Mouse (Mus musculus): ENCODE measurements at regions not wholly inside any gene's neighbourhood (a gene's known extent, or its start where the extent isn't known, plus 50 kb on each side); places are given as distances from the start of the nearest gene placed in this dataset.

- Histone ChIP-seq H3K4me2 (replicated peaks) (no peak overlapping the region), H3K4me1 (replicated peaks) (no peaks in the 10 kb centered on the region), H3K27ac (no peak overlapping the region), H3K36me3 (no peaks in the 10 kb centered on the region), H3K9me3 (no peaks in the 10 kb centered on the region), H3K4me3 (replicated peaks) (no peak overlapping the region), H3K9ac (no peak overlapping the region), H3K27me3 (replicated peaks) (no peaks in the 10 kb centered on the region)
- 37% methylated on average over 1 of the region's 1 CpGs for WGBS
- no peak for ATAC-seq
Measured at GRCm38 (mm10) chr1:194361316-194361715, 256.7 kb upstream of the Plxna2 start.

- Histone ChIP-seq H3K4me1 (replicated peaks) (no peaks in the 10 kb centered on the region), H3K4me3 (replicated peaks) (no peak overlapping the region), H3K9me3 (no peaks in the 10 kb centered on the region), H3K9ac (no peak overlapping the region), H3K27me3 (replicated peaks) (no peaks in the 10 kb centered on the region), H3K27ac (no peak overlapping the region), H3K4me2 (replicated peaks) (no peak overlapping the region), H3K36me3 (no peaks in the 10 kb centered on the region)
- WGBS: 46% methylated on average over 1 of the region's 1 CpGs
- no peak for ATAC-seq
Measured at GRCm38 (mm10) chr1:194354332-194355120, 263.5 kb upstream of the Plxna2 start.

GRCm38 (mm10) chr1:194345304-194346033 is 272.5 kb upstream of the Plxna2 start:
- Histone ChIP-seq H3K9me3 (no peaks in the 10 kb centered on the region), H3K27ac (no peak overlapping the region), H3K9ac (no peak overlapping the region), H3K27me3 (replicated peaks) (no peaks in the 10 kb centered on the region), H3K4me1 (replicated peaks) (no peaks in the 10 kb centered on the region), H3K4me2 (replicated peaks) (no peak overlapping the region), H3K36me3 (no peaks in the 10 kb centered on the region), H3K4me3 (replicated peaks) (no peak overlapping the region)
- WGBS: 31% methylated on average over 3 of the region's 3 CpGs
- ATAC-seq: no peak

GRCm38 (mm10) chr1:194342568-194342967 is 275.4 kb upstream of the Plxna2 start:
- no peaks in the 10 kb centered on the region for H3K27me3 ChIP-seq (replicated peaks)
- ATAC-seq: no peak
- H3K36me3 ChIP-seq: no peaks in the 10 kb centered on the region
- H3K4me1 ChIP-seq (replicated peaks): no peaks in the 10 kb centered on the region
- H3K4me2 ChIP-seq (replicated peaks): no peak overlapping the region
- 92% methylated on average over 1 of the region's 1 CpGs for WGBS
- H3K27ac ChIP-seq: no peak overlapping the region
- no peak overlapping the region for H3K9ac ChIP-seq
- H3K4me3 ChIP-seq (replicated peaks): no peak overlapping the region
- H3K9me3 ChIP-seq: no peaks in the 10 kb centered on the region

- Histone ChIP-seq H3K9ac (no peak overlapping the region), H3K9me3 (no peaks in the 10 kb centered on the region), H3K4me3 (replicated peaks) (no peak overlapping the region), H3K4me2 (replicated peaks) (no peak overlapping the region), H3K4me1 (replicated peaks) (no peaks in the 10 kb centered on the region), H3K27ac (no peak overlapping the region), H3K27me3 (replicated peaks) (no peaks in the 10 kb centered on the region), H3K36me3 (no peaks in the 10 kb centered on the region)
- 46% methylated on average over 3 of the region's 3 CpGs for WGBS
- ATAC-seq: no peak
Measured at GRCm38 (mm10) chr1:194341758-194342157, 276.3 kb upstream of the Plxna2 start.

DNA sequence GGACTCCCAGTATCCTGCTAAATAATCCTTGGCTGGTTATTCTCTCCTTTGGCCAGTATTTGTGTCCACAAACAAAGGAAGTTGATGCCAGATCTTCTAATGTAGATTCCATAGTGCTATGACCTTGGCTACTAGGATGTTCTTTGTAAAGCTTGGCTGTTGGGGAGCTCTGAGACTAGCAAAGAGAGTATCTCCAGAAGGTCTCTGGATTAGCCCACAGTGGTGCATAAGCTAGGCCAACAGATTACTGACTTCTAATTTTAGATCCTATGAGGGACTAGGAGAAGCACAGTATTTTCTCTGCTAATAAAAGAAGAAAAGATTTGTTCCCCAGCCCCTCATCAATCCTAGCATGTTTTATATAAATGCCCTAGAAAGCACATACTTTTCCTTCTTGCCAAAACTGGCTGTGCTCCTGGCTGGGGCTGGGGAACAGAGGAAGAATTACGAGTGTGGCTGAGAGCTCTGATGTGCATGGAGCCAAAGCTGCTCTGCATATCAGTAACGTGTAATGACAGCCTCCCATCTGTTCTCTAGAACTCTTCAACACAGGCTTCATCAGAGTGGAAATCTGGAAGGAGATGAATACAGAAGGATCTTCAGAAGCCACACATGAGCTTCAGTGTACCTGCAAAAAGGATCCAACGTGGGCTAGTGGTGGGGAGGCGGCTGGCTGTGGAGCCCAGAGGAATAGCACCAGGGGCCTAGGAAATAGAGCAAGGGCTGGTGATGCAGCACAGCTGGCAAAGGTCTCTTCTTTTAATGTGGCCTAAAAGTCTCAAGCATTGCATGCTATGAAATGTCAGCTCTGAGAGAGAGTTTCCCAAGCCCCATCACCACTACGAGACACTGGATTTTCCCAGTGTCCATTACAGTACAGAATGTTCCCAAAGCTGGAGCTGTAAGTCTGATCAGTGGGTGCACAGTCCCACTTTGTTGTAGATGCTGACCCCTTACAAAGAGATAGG is 283.0 kb upstream of the Plxna2 start:
- no peaks in the 10 kb centered on the region for H3K9me3 ChIP-seq
- 59% methylated on average over 5 of the region's 5 CpGs for WGBS
- ATAC-seq: no peak; the same call in 1 of the 2 replicates
- no peaks in the 10 kb centered on the region; the same call in 1 of the 2 replicates for H3K4me1 ChIP-seq (replicated peaks)
- no peaks in the 10 kb centered on the region for H3K27me3 ChIP-seq (replicated peaks)
- H3K4me2 ChIP-seq (replicated peaks): no peak overlapping the region
- no peak overlapping the region for H3K4me3 ChIP-seq (replicated peaks)
- H3K36me3 ChIP-seq: no peaks in the 10 kb centered on the region
- no peak overlapping the region for H3K9ac ChIP-seq
- H3K27ac ChIP-seq: peak overlapping the region; percentile 34; the same call in 1 of the 2 replicates

DNA sequence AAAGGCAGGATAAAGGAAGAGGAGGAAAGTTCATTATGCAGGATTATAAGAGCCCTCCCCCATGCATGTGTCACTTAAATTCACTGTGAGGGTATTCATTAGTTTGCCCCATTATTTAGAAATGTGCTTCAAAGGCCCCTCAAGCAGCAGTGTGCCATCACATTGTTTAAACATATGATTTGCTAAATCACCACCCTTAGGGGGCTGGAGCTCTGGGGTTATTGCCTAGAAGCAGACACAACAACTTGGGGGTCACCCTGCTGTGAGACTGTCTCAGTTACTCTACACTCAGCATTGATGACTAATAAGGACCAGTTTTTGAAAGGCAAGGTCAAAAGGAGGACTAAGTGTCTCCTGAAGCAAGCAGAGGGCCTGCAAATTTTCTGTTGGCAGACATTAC is 285.4 kb upstream of the Plxna2 start:
- Histone ChIP-seq H3K27me3 (replicated peaks) (no peaks in the 10 kb centered on the region), H3K9me3 (no peaks in the 10 kb centered on the region), H3K36me3 (no peaks in the 10 kb centered on the region), H3K27ac (no peak overlapping the region), H3K4me2 (replicated peaks) (no peak overlapping the region), H3K9ac (no peak overlapping the region), H3K4me1 (replicated peaks) (no peaks in the 10 kb centered on the region; the same call in 1 of the 2 replicates), H3K4me3 (replicated peaks) (no peak overlapping the region)
- no peak for ATAC-seq

DNA sequence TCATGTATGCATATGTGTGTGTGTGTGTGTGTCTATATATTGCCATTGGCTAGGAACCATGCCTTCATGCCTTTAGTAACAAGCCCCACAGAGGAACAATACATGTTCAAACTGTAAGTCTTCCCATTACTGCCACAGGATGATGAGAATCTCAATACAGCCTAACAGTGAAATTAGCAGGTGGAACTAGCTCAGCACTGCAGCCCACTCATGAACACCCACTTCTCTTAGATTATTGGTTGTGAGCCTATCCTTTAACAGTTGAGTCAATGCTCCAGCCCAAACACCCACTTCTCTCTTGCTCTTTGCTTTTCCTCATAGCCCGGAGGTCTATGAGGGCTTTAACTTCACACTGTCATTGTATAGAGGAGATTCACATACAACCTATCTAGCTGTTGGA is 287.5 kb upstream of the Plxna2 start:
- ATAC-seq: no peak
- Histone ChIP-seq H3K27me3 (replicated peaks) (no peaks in the 10 kb centered on the region), H3K4me1 (replicated peaks) (no peaks in the 10 kb centered on the region; the same call in 1 of the 2 replicates), H3K4me3 (replicated peaks) (no peak overlapping the region), H3K9ac (no peak overlapping the region), H3K27ac (no peak overlapping the region), H3K36me3 (no peaks in the 10 kb centered on the region), H3K9me3 (no peaks in the 10 kb centered on the region), H3K4me2 (replicated peaks) (no peak overlapping the region)
- 88% methylated on average over 1 of the region's 1 CpGs for WGBS

GRCm38 (mm10) chr1:194320320-194321036 is 297.5 kb upstream of the Plxna2 start:
- H3K4me2 ChIP-seq (replicated peaks): no peak overlapping the region
- H3K27ac ChIP-seq: no peak overlapping the region
- no peak overlapping the region for H3K9ac ChIP-seq
- WGBS: 62% methylated on average over 3 of the region's 3 CpGs
- no peaks in the 10 kb centered on the region for H3K36me3 ChIP-seq
- no peak overlapping the region for H3K4me3 ChIP-seq (replicated peaks)
- H3K27me3 ChIP-seq (replicated peaks): no peaks in the 10 kb centered on the region
- no peak for ATAC-seq
- H3K9me3 ChIP-seq: no peaks in the 10 kb centered on the region
- no peaks in the 10 kb centered on the region for H3K4me1 ChIP-seq (replicated peaks)

- H3K9me3 ChIP-seq: no peaks in the 10 kb centered on the region
- no peaks in the 10 kb centered on the region for H3K36me3 ChIP-seq
- H3K4me3 ChIP-seq (replicated peaks): no peak overlapping the region
- H3K4me2 ChIP-seq (replicated peaks): no peak overlapping the region
- H3K4me1 ChIP-seq (replicated peaks): no peaks in the 10 kb centered on the region
- no peaks in the 10 kb centered on the region for H3K27me3 ChIP-seq (replicated peaks)
- no peak overlapping the region for H3K9ac ChIP-seq
- peak; percentile 71 for ATAC-seq
- H3K27ac ChIP-seq: no peak overlapping the region
Measured at GRCm38 (mm10) chr1:194318351-194318750, 299.7 kb upstream of the Plxna2 start.

GRCm38 (mm10) chr1:194315593-194315992 is 302.4 kb upstream of the Plxna2 start:
- WGBS: 78% methylated on average over 2 of the region's 2 CpGs

More at GRCm38 (mm10) chr1:194315593-194315992, 302.4 kb upstream of the Plxna2 start:
- Histone ChIP-seq H3K9ac (no peak overlapping the region), H3K9me3 (no peaks in the 10 kb centered on the region), H3K4me3 (replicated peaks) (no peak overlapping the region), H3K27me3 (replicated peaks) (no peaks in the 10 kb centered on the region), H3K4me1 (replicated peaks) (0 out of 2 replicates have a peak, but pooled peaks cover 2% of the 10 kb centered on the region), H3K36me3 (no peaks in the 10 kb centered on the region), H3K27ac (no peak overlapping the region), H3K4me2 (replicated peaks) (no peak overlapping the region)
- ATAC-seq: no peak
